Mouse (Mus musculus): ENCODE measurements at regions not wholly inside any gene's neighbourhood (a gene's known extent, or its start where the extent isn't known, plus 50 kb on each side); places are given as distances from the start of the nearest gene placed in this dataset.
"Not testable (repeated sequence)": the region's sequence is repeated elsewhere in the genome, so short reads cannot be mapped to it uniquely, and the experiment has no call there.

DNA sequence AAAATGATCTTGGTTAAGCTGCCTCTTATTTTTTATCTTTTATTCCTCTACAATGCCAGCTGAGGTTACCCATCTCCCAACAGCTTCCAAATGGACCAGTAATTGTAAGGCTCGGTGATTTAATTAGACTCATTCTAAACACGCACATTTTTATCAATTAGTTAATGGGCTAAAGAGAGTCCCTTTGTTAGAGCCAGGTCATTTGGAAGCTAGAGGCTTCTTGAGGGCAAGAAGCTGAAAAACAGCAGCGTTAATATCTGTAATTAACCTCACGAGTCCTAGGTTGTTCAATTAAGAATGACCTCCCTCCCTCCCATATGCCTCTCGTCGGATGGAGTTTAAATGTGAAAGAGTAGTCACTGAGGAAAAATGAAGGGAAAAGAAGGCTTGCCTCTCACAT is 66.5 kb downstream of the Otx2 start:
- DNase-seq (ENCODE audit: low spot score): no peak

DNA sequence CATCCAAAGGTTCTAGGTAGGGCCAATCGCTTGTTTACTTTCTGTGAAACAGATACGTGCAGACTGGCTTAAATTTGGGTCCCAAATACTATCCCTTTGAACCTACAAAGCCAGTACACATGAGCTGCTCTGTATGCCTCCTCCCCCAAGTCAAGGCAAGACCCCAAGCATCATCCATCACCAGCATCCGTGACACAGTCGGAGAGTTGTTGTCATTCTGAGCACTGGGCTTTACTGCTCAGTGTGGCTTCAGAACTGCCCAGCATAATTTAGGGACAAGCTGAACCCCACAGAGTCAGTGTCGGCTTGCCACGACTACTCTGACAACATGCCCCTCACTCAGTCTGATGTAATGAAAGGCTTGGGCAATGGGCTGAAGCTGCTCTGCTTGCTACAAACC is 70.1 kb downstream of the Otx2 start:
- no peak for DNase-seq (ENCODE audit: low spot score)

DNA sequence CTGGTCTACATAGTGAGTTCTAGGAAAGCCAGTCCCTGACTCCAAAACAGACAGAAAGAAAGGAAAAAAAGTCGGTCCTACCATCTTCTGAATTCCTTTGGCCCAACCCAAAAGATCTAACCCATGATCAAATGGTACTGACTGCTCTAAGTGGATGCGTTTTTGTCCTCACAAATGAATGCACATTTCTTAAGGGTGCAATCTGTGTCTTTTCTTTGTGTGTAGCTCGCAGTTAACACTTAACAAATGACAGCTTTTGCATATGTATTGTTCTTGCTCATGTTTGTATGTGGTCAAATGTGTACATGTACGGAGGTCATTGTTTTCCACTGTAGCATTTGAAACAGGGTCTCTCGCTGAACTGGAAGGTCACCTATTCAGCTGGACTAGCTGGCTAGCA is 79.3 kb downstream of the Otx2 start:
- no peak for DNase-seq (ENCODE audit: low spot score)

DNA sequence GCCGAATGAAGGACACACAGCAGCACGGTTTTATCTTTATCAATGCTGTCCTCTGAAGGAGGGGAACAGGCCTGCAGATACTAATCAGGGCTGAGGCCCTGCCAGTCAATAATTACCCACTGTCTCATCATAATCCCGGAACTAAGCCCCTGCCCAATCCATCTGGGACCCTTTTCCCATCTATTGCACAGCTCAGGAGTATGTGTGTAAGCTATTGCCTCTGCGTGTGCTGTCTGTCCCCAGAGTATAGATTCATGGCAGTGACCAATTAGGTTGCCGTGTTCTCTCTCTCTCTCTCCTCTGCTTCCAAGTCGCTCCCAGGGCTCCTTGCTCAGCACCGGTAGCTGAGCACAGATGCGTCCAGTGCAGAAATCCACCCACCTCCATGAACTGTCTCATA is 80.3 kb downstream of the Otx2 start:
- DNase-seq (ENCODE audit: low spot score): no peak

DNA sequence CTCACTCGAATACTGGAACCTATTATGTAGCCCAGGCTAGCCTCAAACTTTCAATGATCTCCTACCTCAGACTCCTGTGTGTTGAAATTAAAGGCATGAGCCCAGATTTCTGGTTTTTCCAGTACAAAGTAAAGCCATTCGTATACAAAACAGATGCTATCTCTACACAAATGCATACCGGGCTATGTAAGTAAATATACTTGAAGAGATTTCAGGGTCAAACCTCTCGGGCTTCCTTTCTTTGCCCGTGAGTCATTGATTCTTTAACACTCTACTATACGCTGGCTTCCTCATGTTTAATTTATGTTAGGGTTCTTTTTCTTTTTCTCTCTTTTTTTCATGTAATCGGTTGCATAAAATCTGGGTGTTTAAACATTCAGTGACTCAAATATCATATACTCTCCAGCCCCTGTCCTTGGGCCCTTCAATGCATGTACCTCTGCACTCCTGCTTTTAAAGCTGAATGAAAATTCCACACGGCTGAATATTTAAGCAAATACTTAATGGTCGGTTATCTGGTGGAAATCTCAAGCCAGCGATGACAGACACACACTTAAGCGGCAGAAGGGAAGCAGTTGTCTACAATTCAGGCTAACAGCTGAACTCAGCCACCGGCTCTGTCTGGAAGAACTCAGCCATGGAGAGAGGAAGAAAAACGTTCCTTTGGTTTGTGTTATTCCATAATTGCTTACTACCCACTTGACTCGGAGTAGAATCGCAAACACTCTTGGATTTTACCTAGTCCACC is 82.0 kb downstream of the Otx2 start:
- DNase-seq (ENCODE audit: low spot score): no peak

DNA sequence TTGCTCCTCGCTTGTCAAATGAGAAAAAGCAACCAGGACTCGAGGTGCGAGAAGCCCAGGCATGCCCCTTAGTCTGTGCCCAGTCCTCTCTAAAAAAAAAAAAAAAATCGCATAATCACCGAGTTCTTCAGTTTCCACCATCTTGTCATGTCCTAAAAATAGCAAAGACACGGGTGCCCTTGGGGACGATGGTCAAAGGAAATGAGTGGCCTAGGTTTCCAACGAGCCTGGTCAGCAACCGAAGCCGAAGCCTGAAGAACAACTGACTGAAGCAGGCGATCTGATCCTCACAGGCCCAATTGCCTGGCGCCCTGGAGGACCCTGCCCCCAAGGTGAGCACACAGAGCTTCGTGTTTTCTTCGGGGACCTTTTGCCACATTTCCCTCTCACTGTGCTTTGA is 83.2 kb downstream of the Otx2 start:
- DNase-seq (ENCODE audit: low spot score): peak; percentile 17

DNA sequence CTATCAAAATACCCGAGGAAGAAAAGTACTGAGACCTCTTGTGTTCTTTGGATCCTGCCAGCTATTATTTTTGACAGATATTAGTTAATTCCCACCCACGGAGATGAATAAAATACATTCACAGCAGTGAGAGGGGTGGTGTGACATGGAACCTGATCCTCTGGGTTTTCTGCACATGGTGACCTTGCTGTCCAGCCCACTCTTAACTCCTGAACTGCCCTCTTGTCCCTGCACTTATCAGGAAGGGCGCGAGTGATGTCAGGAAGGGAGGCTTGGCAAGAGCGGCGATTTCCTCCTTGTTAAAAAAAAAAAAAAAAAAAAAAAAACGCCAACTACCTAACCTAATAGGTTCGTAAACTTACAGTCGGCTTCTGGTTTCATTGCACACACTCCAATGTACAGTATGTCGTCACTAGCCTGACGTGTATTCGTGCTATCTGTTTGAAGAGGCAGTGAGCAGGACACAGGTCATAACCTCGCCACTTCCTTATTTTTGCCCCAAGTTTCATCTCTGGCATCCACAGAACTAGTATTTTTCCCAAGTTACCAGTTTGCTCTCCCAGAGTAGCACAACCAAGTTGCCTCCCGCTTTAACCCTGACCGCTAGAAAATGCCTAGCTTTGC is 83.8 kb downstream of the Otx2 start:
- DNase-seq (ENCODE audit: low spot score): peak; percentile 15

DNA sequence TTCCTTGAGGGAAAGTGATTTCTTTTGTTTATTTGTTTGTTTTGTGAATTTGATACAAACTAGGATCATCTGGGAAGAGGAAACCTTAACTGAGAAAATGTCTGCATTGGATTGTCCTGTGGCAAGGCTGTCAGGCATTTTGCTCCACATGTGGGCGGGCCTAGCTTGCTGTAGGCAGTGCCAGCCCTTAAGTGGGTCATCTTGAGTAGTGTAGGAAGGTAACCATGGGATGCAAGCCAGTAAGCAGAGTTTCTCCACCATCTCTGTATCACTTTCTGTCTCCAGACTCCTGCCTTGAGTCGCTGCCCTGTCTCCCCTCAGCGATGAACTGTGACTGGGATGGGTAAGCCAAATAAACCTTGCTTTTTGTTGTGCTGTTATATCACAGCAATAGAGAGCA is 87.8 kb downstream of the Otx2 start:
- no peak for DNase-seq (ENCODE audit: low spot score)

DNA sequence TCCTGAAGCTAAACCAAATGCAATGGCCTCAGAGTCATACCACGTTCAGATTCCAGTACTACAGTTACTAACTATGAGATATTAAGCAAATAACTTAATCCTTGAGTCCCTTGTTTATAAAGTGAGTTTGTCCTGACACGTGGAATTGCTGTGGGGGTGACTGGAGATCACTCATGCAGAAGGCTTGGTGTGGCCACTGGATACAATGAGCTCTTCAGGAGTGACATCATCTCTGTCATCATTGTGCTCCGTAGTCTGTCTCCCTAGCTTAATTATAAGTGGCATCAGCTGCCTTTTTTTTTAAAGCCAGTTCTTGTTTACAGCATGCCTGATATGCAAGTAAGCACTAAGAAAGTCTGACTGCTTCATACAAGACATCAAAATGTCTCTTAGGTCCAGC is 89.0 kb downstream of the Otx2 start:
- no peak for DNase-seq (ENCODE audit: low spot score)

DNA sequence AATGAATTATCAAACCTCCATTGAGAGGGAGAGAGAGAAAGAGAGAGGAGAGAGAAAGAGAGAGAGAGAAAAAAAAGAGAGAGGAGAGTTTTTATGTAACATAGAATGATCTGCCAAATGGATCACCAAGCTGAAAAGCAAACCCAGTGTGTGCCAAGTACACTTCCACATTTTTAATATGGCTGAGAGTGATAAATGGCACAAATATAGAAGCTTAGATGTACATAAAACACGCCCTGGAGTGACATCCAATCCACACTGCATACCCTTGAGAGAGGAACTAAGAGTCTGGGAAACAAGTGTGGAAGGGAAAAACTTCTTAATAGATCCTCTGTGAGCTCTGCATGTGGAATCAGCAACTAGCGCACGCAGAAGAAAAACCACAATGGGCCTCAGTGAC is 90.1 kb downstream of the Otx2 start:
- DNase-seq (ENCODE audit: low spot score): no peak

DNA sequence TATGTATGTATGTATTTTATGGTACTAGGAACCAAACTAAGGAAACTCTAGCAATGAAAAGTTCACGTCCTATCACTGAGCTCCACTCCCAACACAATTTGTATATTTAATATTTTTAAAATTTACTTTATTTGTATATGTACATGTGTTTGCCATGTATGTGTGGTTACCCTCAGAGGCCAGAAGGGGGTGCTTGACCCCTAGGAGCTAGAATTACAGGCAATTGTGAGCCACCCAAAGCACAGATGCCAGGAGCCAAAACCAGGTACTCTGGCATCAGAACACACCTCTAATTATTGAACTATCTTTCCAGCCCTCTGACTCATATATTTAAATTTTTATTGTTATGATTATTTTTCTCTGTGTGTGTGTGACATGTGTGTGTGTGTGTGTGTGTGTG is 91.5 kb downstream of the Otx2 start:
- DNase-seq (ENCODE audit: low spot score): no peak

DNA sequence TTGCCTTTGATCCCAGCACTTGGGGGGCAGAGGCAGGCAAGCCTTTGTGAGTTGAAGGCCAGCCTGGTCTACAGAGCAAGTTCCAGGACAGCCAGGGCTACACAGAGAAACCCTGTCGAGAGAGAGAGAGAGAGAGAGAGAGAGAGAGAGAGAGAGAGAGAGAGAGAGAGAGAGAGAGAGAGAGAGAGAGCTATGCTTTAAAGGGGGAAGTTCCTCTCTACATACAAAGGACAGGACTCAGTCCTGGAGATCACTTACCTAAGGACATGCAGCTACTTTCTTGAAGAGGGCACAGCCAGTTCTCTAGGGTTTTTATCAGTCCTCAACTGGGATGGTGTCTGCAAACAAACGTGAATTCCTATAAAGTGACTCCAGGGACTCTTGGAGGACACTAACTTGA is 92.3 kb downstream of the Otx2 start:
- not testable (repeated sequence) for DNase-seq (ENCODE audit: low spot score)

DNA sequence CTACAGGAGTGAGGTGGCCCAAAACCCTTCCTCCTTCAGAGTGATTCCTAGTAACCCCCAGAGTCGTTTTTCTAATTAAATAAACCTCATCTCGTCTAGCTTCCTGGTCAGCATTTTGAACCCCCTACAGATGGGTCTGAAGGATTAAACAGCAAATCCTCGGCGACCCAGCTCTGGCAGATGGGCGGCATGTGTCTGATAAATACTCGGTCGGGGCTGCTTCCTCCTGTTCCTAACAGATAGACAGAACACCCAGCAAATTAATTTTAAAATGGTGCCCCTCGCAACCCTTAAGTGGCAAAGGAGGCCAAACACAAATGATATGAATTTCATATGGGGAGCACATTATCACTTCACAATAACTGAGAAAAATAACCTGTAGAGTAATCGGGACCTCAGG is 93.2 kb downstream of the Otx2 start:
- no peak for DNase-seq (ENCODE audit: low spot score)

DNA sequence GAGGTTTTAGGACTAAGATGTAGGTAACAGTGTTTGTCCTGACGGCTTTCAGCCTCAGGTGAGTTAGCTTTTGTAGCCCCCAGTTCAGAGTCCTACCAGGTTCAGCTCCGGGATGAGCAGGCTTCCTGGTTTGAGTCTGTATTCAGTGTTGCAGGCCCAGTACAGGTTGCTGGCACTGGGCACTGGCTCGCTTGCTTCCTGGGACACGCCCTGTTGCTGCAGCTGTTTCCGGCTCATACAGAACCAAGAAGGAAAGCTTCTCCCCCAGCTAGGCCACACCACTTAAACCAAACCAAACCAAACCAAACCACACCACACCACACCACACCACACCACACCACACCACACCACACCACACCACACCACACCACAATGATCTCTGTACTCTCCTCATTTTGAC is 93.6 kb downstream of the Otx2 start:
- DNase-seq (ENCODE audit: low spot score): no peak
